Mouse (Mus musculus): ENCODE results near the gene Glb1l3.
"Not testable (repeated sequence)": the region's sequence is repeated elsewhere in the genome, so short reads cannot be mapped to it uniquely, and the experiment has no call there.

Gene Glb1l3

GRCm38 (mm10) chr9:26860751-26861150 is at the start of gene Glb1l3:
Gene Glb1l3, minus strand, starts transcription at chr9:26860890.
- DNase-seq (ENCODE audit: low spot score in 2 of 2): no peak

- DNase-seq (ENCODE audit: low spot score in 2 of 2): not testable (repeated sequence)
Observed at GRCm38 (mm10) chr9:26869856-26870255, 9.2 kb upstream of the Glb1l3 start.

DNA sequence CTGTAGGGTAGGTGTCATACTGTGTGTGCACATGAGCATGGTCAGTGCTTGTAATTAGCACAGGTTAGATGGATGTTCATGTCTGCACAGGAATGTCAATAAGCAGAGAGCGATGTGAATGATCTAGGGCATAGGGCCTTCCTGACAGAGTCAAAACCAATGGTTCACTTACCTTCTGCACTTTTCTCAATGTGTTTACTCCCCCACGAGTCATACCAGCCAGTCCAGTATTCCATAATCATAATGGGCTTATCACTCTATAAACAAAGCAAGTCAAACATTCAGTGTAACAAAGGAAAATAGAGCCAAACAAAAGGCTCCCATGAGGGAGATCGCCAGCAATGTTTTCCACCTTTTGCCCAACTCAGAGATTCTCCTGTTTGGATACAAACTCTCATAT is 29.6 kb downstream of the Glb1l3 start:
- no peak for DNase-seq (ENCODE audit: low spot score in 2 of 2)

GRCm38 (mm10) chr9:26819942-26820341 is 40.7 kb downstream of the Glb1l3 start:
- no peak for DNase-seq (ENCODE audit: low spot score in 2 of 2)

DNA sequence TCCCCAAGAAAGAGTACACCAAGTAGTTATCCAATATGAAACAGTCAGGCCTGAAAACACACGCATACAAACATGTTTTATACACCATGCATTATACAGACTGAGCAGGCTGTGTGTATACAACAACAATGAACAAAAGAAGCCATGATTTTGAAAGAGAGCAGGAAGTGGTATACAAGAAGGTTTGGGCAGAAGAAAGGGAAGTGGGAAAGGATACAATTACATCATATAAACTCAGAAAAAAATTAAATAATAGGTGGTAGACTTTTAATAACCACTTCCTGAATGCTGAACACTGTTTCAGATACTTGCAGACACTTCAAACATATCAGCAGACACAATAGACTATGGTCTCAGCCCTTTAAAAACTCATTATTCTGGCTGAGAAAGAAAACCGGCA is 52.0 kb downstream of the Glb1l3 start:
- no peak for DNase-seq (ENCODE audit: low spot score in 2 of 2)

DNA sequence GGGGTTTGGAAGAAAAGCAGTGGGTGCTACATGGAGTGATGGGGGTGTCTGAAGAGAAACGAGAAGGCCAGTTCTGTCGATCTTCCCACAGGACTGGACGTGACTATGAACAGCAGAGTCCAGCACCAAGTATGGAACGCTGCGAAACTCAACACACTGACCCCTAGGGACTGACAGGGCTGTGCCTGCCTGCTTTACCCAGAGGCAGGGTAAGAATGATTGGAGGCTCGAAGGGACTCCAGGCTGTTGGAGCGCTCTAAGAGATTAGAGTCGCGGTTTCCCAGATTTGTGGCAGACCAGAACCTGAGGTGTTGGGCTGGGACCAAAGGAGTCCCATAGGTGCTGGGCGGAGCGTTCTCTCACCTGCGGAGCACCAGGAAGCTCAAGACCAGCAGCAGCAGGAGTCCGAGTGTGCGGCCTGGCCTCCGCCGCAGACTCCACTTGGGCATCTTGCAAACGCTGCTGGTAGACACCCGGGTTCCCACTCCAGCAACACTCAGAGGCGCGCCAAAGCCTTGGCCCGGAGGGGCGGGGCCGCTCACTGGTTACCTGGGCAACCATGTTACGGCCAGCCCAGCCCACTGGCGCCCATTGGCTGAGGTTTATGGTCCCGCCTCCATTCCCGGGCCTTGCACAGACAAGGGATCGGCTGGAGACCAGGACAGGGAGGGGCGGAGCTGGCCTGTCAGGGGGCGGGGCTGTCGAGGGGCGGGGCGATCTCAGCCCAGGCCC is 54.6 kb downstream of the Glb1l3 start, which contains the start of gene Glb1l2:
TSS of gene Glb1l2 (minus strand) at position 534 of the 732 bp plus-strand sequence.
- peak; percentile 94 to 95 for DNase-seq (ENCODE audit: low spot score in 2 of 2)

DNA sequence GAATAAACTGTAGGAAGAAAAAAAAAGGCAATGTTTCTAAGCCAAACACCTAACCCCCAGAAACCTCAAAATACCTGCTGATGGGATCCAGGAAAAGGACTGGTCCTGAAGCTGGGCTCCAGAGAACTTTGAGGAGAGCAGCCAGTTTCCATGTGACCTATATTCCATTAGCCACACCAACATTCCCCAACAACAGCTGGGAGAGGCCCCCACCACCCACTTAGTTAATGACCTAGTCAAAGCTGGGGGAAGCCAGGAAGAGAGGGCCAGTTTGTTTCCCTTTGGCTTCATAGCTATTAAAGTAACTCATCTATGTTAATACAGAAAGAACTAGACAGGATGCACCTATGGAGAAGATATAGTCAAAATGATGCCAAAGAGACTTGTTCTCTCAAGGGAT is 56.4 kb downstream of the Glb1l3 start:
- no peak for DNase-seq (ENCODE audit: low spot score in 2 of 2)

DNA sequence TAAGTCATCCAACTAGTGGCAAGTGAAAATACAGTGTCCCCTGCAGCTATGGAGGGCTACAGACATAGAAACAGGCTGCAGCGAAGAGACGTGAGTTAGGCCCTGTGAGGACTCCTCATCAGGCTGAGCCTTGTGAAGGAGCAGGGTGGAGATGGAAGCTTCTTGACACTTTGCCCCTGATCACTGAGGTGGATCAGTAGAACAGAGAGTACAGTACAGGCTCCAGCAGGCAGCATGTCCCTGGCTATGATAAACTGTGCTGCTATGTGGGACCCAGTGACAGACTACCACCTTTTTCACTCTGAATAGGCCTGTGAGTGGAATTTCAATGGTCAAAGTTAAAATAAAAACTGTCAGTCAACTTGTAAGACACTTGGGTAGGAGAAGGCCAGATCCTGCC is 60.3 kb downstream of the Glb1l3 start:
- DNase-seq (ENCODE audit: low spot score in 2 of 2): no peak

- DNase-seq (ENCODE audit: low spot score in 2 of 2): no peak
Observed at GRCm38 (mm10) chr9:26798731-26799130, 62.0 kb downstream of the Glb1l3 start.

GRCm38 (mm10) chr9:26798205-26798604 is 62.5 kb downstream of the Glb1l3 start:
- no peak for DNase-seq (ENCODE audit: low spot score in 2 of 2)

DNA sequence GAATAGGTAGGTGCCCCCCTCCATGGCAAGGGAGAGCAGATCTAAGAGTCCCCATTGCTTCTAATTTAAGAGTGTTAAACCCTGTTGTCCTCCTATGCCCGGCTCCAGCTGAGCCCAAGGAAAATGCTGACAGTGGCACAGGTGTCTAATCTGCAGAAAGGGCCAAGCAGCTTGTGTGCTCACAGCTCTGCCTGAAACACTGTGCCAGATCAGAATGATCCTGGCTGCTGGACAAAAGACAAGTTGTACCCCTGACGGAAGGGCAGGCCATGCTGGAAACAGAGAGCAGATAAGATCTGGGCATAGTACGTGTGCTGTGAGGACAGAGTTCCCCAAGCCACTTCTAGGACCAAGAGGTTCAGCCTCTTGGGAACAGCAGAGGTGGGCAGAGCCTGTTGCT is 67.9 kb downstream of the Glb1l3 start:
- DNase-seq (ENCODE audit: low spot score in 2 of 2): no peak

DNA sequence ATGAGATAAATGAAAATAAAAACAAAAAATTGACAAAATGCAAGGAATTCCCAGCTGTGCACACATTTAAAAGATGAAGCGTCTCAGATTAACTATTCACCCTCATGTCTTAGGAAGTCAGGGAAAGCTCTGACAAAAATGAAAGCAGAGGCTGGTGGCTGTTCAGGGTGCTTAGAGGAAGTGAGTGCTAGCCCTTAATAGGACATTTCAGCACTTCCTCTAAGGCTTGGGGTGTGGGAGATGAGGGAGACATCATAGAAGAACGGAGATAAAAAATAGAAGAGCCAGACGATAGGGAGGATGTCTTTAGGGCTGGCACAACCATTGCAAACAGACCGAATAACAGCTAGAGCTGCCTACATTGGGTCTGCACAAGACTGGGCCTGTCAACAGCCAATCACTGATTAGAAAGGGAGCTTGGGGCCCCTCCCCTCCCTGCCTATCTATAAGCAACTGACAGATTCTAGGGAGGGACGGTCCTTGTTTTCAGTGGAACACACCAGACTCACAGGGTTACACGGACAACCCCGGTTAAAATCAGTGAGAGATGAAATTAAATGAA is 77.2 kb downstream of the Glb1l3 start:
- DNase-seq (ENCODE audit: low spot score in 2 of 2): peak in 1 of 2 experiments; percentile 15

DNA sequence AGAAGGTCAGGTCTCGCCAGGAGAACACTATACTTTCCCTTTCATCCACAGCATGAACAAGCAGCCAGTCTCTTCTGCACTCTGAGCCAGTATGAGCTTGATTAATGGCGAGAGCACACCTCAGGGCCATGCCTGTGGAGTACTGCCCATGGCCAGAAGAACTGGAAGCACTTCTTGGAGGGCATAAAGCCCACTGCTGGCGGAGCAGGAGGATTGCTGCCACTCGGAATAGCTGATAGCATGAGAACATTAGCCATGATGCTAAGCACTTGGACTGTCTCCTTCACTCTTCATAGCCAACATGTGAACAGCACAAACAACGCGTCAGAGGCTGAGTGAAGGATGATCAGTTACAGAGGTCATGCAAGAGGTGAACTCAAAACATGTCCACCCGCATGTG is 82.3 kb downstream of the Glb1l3 start:
- no peak for DNase-seq (ENCODE audit: low spot score in 2 of 2)

DNA sequence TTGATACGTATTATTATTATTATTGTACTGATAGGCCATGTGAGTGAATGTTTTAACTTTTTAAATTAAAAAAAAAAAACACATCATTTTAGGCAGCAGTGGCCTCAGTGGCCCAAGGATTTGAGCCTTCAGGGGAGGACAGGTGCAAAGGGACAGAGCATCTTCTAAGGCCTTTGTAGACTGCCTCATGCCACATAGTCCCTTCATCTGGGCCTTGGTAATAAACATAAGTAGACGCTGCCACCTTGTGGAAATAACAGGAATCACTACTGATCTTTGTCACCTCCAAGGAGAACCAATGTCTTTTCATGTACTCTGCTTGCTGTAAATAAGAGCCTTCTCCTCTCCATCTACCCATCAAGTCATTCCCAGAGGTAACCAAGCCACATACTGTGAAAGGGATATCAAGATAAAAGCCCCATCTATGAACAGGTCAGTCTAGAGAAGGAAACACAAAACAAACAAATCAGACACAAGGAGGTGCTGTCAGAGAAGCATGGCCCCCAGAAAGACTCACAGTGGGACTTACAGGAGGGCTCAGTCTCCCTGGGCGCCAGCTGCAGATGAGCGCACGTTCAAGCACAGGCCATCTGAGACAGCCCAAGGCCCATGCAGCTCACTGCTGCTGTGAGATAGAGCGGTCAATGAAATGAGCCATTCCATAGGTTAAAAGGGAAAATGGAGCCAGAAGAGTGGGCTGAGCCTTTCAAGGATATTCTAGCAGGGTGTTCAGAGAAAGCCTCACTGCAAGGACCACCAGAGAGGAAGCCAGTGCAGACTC is 84.4 kb downstream of the Glb1l3 start:
- DNase-seq (ENCODE audit: low spot score in 2 of 2): peak; percentile 64 to 72

- no peak for DNase-seq (ENCODE audit: low spot score in 2 of 2)
Observed at GRCm38 (mm10) chr9:26775700-26776099, 85.0 kb downstream of the Glb1l3 start.

DNA sequence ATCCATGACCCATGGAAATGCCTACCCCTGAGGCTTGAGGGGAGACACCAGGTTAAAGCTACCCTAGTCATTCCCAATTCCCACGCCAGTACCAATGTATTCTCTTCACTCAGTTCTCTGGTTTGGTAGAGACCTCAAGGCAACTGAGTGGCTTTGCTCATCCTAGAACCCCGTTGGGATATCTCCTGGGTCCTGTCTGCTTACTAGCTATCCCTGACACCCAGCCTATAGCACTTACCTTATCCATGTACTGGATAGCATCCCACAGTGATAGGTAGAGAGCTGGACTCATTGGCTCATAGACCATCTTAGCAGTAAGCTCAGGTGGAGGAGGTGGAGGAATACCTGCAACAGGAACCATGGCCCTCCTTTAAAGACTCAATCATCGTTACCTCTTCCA is 92.5 kb downstream of the Glb1l3 start:
- peak in 1 of 2 experiments; percentile 4 for DNase-seq (ENCODE audit: low spot score in 2 of 2)
